Mouse (Mus musculus) ovary, adult 18-20 months (tissue): ENCODE results near the gene Stk32b.

Source experiments
- DNase-seq: peaks from one replicate; pipeline ENCODE4 v3.0.0; 2022; ENCODE audit warnings: low spot score, mixed read lengths

Stk32b gene

DNA sequence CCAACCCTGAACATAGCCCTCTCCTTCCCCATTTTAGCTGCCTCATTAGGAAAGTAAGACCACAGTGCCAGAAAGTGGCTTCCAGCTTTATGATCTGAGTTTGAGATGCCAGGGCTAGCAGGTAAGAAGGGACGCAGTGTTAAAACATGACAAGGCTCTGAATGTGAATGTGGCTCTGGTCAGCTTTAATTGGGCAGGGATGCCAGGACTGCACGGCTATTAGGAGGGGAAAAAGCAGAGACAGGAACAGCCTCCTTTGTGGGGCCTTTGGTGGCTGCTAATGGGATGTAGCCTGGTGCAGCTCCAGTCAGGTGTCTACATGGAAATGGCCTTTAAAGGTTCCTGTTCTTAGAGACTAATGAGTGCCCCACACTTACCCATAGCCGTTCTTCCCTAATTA is 52.0 kb downstream of the Stk32b start:
- DNase-seq: no peak

DNA sequence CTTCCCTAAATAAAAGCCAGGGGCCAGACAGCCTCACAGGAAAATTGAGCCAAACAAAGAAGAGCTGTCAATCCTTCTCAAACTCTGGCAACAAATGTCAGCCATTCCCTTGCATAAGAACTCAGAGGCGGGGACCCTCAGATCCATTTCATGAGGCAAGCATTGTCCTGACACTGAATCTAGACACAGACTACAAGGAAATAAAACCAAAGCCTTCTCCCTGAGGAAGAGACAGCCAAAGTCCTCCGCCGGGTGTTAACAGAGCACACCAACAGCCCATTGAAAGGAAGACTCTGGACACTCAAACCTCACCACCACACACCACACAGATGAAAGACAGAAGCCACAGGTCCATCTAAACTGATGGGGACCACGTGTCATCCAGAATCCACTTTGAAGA is 57.8 kb downstream of the Stk32b start:
- no peak for DNase-seq

- DNase-seq: no peak
Measured at GRCm38 (mm10) chr5:37657741-37658140, 59.2 kb downstream of the Stk32b start.

DNA sequence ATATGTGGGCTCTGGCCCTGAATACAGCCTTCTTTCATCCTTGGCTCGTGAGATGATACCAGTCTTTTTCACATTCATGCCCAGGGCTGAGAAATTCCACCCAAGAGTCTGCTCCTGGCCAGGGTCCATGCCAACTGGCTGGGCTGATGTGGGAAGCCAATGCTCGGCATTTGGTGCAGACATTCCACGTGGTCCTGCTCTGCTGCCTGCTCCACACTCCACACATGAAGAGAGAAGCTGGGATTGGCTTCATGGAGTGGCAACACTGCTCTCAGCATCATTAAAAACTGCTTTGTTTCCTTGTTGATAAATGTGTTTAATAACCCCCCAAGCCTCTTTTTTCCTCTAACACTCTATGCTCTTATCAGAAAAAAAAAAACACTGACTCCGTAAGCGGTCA is 61.8 kb downstream of the Stk32b start:
- DNase-seq: no peak

DNA sequence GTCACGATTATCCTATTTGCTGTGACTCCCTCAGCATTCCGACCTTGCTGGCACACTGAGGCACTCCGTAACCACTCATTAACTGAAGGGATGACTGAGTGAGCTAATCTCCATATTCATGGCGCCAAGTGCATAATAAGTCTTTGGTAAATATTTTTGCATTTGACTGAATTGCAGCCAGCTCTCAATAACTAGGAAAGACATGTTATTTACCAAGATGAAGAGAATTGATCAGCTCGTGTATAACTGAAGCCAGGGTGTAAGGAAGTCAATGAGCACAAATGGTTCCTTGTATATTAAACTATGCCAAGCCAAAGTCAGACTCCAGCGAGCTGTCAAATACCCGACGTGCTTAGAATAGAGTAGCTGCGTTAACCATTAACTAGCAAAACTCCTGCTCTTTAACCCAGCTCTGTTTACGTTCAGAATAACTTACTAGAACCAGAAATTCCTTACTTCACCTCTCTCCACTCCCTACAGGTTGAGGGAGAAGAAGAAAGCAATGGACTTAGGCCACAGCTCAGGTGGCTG is 66.2 kb downstream of the Stk32b start:
- DNase-seq: no peak

GRCm38 (mm10) chr5:37650089-37650601 is 66.8 kb downstream of the Stk32b start:
- no peak for DNase-seq

GRCm38 (mm10) chr5:37644082-37644481 is 72.9 kb downstream of the Stk32b start:
- DNase-seq: no peak

GRCm38 (mm10) chr5:37642486-37642885 is 74.5 kb downstream of the Stk32b start:
- no peak for DNase-seq

- DNase-seq: no peak
Measured at GRCm38 (mm10) chr5:37634791-37635190, 82.2 kb downstream of the Stk32b start.

- no peak for DNase-seq
Measured at GRCm38 (mm10) chr5:37627437-37628163, 89.4 kb downstream of the Stk32b start.

GRCm38 (mm10) chr5:37611874-37612273 is 105.1 kb downstream of the Stk32b start:
- no peak for DNase-seq

DNA sequence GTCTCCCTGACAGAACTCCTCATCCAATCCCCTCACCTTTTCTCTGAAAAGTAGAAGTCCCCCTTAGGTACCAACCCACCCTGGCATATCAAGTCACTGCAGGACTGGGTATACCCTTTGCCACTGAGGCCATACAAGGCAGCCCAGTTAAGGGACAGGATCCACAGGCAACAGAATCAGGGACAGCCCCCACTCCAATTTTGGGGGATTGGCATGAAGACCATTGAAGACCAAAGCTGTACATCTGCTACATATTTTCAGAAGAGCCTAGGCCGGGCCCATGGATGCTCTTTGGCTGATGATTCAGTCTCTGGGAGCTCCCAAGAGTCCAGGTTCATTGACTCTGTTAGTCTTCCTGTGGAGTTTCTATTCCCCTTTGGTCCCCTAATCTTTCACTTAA is 117.4 kb downstream of the Stk32b start:
- DNase-seq: no peak

GRCm38 (mm10) chr5:37598271-37598670 is 118.7 kb downstream of the Stk32b start:
- no peak for DNase-seq

DNA sequence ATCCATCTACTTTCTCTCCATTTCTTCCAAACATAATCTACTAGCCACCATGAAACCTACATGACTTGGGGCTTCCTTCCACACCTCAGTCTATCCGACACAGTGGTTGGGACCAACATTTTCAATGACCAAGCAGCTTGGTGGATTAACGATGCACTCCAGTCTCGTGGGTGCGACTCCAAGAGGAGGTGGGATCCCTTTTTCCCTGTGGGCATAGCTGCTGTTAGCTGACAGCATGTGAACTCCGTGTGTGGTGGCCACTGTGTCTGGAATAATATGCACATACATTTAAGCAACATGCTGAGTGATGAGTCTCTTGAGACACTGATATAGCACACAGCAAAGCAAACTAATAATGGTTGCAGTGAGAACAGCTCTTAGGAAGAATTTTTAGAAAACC is 124.6 kb downstream of the Stk32b start:
- no peak for DNase-seq

DNA sequence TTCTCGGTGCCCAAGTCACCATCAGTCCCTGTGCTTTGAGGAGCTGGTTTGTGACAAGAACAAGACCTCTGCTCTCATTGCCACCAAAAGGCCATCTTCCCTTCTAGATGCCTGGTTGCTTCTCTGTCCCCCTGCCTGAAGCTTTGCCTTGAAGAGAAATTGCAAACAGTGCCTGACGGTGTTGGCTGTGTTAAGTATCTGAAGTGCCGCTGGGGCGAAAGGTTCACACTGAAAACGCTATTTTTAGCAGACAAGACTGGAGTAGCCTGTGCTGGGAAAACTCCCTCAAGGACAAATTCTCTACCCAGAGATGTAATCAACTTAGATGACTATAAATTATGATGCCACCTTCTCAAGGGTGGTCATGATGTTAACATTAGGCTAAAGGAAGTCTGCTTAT is 129.1 kb downstream of the Stk32b start:
- DNase-seq: no peak

DNA sequence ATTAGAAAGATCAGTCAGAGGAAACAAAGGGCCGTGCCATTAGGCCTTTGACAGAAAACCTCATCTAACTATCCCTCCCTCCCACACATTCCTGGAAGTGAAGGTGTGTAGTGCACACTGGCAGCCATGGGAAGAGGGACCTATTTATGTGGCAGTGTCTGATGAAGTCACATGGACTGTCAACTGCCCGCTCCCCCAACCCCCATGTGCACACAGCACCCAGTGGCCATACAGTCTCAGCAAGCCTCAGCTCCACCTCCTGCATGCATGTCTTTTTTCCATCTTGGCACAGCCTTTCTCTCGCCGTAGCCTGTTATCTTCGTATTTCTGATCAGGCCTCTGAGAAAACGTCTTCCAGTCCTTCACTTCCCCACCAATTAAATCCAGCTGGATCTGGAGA is 130.9 kb downstream of the Stk32b start:
- no peak for DNase-seq

DNA sequence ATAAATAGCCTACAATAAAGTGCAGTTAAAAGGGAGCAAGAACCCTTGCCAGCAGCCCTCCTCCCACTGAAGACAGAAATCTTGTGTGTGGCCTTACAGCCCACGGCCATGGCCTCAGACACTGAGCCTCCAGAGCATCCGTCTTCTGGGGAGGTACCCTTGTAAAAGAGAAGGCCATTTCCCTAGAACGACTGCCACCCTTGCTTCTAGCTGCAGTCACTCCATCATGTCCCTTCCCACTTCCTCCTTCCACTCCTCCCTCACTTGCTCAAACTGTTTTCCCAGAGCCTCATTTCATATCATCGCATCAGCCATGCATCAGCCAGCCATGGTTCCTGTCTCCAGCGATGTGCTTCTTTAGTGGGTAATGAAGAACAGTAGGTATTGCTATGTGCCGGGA is 141.5 kb downstream of the Stk32b start:
- DNase-seq: no peak

- DNase-seq: no peak
Measured at GRCm38 (mm10) chr5:37557274-37557815, 159.6 kb downstream of the Stk32b start.

GRCm38 (mm10) chr5:37554231-37554630 is 162.7 kb downstream of the Stk32b start:
- no peak for DNase-seq

- DNase-seq: no peak
Measured at GRCm38 (mm10) chr5:37551649-37552048, 165.3 kb downstream of the Stk32b start.

- no peak for DNase-seq
Measured at GRCm38 (mm10) chr5:37535726-37536293, 181.2 kb downstream of the Stk32b start.

DNA sequence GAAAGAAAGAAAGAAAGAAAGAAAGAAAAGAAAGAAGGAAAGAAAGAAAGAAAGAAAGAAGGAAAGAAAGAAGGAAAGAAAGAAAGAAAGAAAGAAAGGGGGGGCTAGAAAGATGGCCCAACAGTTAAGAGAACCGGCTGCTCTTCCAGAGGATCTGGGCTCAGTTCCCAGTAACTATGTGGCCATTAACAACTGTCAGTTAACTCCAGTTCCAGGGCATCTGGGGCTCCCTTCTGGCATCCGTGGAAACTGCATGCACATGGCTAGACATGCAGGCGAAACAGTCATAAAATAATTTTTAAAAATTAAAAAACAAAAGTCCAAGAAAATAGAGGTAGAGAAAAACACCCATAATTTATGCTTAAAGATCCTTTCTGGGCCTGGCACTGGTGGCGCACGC is 181.7 kb downstream of the Stk32b start:
- no peak for DNase-seq

DNA sequence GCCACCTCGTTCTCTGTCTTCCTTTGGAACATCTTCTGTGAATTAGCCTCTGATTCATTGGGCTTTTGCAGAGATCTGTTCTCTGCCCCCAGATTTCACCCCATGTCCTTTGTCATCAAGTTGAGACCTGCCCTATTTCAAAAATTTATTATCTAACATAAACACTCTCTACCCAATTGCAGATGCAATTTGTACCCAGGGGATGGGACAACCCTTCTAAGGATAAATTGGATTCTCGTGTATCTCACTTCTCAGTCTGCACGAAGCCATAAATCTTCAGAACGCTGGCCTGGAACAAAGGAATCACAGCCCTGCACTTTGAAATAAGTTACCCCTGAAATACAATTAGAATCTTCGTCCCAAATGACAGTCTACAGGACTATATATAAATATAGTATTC is 191.6 kb downstream of the Stk32b start:
- no peak for DNase-seq
